Mouse (Mus musculus) adrenal gland, postnatal 36 days (tissue): ENCODE results near the gene Lpcat3. TPM values are rescaled to one million over a fixed set of nuclear protein-coding genes. Genes with fewer than 3 reads are reported as not detected.
"Not testable (repeated sequence)": the region's sequence is repeated elsewhere in the genome, so short reads cannot be mapped to it uniquely, and the experiment has no call there.

Source experiments
- DNase-seq, 2 experiments: peaks; one replicate each; pipeline ENCODE4 v3.0.0; 2021; ENCODE audit warnings: mixed read lengths in 1 of 2
- total RNA-seq, 2 experiments: library from RNA; stranded (reverse); gene quantifications; 2 replicates each; pipeline ENCODE4 v1.2.3; 2021

The Lpcat3 gene
- total RNA-seq, 2 experiments from 2014 or later: 77.0 to 113 TPM

DNA sequence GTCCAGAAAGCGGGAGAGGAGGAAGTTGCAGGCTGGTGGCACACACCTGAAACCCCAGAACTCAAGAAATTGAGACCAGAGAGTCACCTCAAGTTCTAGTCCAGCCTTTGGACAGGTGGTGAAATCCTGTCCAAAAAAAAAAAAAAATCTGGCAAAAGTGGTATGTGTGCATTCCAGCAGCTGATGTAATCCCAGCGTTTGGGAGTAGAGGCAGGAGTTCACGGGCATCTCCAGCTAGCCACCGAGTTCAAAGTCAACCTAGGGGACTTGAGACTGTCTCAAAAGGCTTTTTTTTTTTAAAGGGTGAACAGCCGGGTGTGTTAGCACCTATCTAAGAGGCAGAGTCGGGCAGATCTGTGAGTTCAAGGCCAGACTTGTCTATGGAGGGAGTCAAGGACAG lies 13.3 kb downstream of the Lpcat3 start:
- DNase-seq: no peak

DNA sequence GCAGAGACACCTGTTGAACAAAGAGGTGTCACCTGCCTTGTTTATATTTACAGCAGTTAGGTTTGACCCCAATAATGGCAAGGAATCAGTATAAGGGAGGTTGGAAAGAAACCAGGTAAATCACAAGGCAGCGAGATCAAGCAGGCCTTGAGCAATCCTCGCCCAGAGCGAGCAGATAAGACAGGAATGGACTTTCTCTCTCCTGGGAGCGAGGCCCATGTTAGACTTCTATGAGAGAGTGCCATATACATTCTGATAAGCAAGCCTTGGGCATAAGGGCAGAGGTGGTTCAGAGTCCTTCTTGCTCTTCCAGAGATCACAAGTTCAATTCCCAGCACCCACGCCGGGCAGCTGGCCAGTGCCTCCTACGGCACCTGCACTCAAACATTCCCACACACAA lies 15.9 kb downstream of the Lpcat3 start:
- no peak for DNase-seq

DNA sequence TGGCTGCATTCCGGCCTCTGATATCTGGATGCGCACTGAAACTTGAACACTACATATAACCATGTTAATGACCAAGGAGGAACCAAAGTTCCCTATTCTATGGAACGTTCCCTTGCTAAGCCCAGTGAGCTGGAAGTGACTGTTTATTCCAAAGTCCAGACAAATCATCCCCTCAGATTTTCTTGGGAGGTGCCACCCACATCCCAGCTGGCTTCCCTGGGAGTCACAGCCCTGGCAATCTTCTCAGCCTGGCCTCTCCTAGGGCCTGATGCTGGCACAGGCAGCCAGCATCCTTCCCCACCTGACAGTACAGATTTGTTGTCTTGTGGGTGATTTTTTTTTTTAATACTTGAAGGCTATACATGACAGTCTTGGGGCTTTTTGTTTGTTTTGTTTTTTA lies 16.7 kb downstream of the Lpcat3 start:
- no peak for DNase-seq

DNA sequence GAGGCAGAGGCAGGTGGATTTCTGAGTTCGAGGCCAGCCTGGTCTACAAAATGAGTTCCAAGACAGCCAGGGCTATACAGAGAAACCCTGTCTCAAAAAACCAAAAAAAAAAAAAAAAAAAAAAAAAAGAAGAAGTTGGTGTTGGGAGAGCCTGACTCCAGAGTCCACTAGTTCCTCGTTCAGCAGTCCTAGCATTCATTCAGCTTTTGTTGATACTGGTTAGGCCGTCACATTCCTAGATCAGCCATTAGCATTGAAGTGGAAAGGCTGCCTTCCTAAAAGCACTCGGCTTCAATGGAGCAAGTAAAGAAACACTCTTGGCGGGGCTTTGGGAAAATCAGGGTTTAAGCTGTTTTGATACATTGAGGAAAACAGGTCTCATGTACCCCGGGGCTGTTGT lies 19.5 kb downstream of the Lpcat3 start:
- not testable (repeated sequence) for DNase-seq

DNA sequence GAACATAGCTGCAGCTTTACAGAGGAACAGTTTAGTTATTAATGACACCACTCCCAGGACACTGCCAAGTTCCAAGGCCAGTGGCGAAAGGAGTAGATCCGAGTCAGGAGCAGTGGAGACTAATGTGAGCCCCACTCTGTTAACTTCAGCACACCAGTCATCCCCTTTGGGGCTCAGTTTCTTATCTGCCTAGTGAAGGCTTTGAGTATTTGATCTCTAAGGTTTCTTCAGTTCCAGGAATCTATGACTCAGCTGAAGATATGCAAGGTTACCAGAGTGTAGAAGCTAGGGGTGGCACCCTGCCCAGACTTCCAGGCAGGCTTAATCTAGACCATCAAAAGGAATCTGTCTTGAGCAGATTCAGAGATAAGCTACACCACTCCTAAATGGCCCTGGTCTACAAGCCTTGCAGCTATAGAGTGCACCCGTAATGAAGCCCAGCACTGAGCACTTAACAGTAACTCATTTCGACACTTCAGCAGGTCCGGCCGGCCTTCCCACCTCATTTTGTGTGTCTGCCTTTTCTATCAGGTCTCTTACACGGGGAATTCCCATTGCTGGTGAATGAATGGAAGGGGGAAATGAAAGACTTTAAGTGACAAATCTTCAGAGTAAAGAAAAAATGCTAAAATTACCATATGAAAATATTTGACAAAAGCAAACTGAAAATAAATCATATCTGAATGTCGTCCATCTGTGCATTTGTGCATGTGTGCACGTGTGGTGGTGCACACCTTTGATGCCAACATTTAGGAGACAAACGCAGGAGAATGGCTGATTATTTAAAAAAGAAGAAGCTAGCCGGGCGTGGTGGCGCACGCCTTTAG lies 21.0 kb downstream of the Lpcat3 start:
- DNase-seq: peak; percentile 83 to 88

DNA sequence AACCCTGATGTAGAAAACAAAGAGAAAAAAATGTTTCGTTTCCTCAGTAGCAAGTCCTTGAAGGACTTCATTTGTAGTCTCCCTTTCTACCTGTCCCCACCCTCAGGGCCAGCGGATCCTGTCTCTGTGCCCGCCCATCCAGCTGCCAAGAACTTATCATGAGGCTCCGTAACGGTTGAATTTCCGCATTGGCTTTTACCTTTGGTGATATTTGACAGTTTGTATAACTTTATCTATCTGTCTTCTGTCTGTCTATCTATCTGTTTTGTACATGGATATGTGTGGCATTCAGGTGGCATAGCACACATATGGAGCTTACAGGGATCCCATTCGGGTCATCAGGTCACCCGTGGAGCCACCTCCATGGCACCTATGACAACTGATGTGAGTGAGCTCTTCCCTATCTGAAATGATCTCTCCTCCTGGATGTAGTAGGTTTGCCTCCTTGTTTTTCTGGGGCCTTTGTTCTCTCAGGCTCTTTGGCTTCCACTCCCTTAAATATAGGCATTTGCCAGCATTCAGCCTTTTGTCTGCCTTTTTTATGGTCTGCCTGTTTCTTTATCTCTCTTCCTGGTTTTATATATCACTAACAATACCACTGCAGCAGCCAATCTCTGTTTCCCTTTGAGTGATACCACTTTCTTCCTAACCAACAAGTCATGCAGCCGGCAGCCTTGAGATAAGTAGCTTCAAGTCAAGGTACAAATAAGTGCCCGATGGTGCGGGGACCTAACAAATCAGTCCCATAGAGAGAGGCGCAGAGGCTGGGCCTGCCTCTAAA lies 23.0 kb downstream of the Lpcat3 start:
- no peak for DNase-seq

DNA sequence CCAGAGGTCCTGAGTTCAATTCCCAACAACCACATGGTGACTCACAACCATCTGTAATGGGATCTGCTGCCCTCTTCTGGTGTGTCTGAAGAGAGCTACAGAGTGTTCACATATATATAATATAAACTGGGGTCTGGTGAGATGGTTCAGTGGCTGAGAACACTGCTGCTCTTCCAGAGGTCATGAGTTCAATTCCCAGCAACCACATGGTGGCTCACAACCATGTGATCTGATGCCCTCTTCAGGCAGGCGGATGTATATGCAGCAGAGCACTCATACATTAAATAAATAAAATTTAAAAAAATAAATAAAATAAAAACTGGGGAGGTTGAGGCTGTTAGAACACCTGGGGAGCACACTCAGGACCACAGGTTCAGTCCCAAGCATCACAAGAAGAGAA lies 23.8 kb downstream of the Lpcat3 start:
- DNase-seq: not testable (repeated sequence)

DNA sequence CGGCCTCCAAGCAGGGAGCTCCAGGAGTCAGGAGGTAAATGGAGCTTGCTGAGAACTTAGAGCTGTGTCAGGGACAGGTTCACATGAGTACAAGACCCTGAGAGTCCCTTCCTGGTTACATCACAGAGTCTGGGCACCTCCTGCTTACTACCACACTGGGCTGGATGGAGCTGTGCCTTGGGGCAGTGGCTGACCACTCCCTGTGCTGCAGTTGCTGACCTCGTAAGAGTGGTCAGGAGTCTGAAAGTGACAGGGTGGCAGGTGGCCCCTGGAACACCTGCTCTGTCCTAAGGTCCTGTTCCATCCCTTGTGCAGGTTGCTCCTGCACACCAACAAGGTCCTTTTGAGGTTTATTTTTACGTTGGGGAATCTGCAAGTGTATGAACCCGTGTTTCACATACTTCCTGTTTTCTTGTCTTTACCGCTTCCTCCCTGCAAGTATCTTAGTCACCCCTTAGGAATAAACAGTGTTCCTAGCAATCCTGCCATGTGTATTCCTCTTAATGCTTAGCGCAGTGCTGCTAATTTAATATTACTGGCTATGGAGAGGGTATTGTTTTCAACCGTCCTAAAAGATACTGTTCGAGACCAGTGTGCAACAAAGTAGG lies 25.4 kb downstream of the Lpcat3 start:
- no peak for DNase-seq

DNA sequence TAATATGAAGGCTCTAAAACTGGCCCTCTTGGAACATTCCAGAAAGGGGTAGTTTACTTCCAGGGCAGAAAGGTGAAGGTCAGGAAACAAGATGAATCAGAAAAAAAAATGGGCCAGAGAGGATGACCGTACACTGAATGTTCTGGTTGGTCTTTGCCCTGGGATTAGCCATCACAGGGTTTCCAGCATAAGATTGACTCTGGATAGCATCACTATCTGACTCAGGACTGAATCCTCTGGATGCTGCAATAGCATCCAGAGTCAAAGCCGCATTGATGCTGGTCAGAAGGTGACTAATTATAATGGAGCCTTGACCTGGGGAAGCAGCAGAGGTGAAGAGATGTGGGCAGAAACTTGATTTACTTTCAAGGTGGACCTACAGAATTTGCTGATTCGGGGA lies 26.2 kb downstream of the Lpcat3 start:
- no peak for DNase-seq

DNA sequence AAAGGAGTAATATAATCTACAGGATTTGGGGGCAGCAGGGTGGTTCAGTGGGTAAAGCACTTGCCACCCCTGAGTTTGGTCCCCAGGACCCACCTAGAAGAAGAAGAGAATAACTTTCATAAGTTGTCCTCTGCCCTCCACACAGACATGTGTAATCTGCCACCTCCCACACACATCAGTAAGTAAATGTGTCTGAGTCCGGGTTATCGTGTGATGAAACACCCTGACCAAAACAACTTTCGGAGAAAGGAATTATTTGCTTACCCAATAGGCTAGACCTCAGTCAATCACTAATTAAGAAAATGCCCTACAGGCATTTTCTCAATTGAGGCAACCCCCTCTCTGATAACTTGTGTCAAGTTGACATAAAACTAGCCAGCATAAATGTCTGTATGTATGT lies 27.7 kb downstream of the Lpcat3 start:
- no peak for DNase-seq

DNA sequence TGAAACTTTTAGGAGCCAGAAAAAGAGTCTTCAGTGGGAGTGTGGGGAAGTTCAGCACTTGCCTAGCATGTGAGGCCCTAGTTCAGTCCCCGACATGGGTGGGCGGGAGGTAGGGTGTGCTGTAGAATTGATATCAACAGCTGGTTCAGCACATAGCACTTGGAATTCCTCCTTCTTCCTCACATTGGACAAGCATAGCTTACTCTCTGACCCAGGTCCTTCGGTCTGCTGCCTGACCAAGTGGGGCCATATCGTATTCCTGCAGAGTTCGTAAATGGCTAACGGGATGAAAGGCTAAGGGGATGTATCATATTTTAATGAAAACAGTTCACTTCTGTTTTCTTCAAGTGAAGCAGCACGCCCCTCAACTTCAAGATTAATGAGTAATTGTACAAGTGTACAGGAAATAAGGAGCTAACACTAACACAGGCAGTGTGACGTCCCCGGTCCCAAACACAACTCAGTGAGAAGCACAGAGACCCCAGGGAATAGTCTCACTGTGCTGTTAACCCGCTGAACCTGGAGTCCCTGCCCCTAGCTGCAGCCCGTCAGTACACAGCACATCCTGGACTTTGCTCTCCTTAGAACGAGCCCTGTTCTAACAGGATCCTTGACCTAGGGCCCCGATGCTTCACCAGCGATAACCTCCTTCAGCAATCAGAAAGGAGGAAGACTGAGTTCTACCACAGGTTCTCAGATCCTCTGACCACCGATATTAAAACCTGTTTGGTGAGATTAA lies 30.6 kb downstream of the Lpcat3 start:
- DNase-seq: no peak

DNA sequence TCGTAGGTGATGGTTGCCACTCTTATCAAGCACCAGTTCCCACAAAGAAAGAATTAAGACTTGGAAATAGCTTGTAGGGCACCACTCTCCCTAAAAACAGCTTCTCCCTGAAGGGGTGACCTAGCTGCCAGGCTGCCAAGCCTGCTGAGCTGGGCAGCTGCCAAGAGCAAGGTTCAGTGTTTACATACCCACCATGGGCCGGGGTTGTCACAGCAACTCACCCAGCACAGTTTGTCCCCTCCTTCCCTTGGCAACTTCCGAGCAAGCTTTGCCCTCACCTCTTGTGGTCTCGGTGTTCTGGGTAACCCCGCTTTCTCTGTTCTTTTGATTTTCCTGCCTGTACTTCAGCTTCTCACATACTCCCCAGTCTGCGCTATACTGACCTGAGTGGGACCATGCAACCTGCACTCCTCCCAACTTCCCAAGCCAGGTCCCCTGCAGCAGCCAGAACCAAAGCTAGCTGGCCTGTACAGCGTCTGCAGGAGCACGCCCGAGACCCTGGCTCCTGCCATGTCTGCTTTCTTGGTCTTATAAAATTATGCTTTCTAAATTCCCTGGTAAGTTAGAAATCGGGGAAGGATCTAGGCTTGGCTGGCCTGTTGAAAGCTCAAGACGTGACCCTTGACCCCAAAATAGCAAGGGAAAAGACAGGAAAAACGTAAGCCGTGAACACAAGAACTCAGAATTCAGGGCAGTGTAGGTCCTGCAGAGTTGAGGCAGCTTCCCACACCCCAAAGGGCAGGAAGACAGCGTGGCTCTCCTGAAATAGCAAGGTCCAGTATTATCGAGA lies 31.5 kb downstream of the Lpcat3 start:
- peak; percentile 58 to 87 for DNase-seq

DNA sequence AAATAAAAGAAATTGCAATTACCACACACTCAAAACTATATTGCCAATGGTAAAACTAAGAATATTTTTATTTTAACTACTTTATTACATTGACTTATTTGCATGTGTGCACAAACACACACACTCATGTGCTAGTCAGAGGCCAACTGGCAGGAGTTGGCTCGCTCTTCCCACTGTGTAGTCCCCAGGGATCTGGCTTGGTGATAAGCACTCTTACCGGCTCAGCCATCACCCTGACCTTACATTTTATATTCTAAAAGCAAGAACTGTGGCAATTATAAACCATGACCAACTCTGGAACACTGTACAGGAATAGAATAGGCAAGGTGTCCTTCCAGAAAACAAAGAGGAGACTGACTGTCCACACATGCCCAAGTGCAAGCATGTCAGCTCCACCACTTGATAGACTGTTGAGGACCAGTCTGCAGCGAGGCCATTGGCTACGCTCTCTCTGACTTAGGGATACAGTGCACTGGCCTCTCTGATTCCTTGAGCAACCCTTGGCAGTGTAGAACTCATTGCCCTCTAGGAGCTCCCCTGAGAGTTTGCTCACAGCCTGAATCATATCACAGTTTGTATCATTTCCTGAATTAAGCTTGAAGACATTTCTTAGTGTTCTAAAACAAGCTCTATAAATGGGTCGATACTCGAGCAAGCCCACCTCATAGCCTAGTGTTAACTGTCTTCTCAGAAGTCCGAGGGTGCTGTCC lies 33.8 kb downstream of the Lpcat3 start:
- DNase-seq: no peak

DNA sequence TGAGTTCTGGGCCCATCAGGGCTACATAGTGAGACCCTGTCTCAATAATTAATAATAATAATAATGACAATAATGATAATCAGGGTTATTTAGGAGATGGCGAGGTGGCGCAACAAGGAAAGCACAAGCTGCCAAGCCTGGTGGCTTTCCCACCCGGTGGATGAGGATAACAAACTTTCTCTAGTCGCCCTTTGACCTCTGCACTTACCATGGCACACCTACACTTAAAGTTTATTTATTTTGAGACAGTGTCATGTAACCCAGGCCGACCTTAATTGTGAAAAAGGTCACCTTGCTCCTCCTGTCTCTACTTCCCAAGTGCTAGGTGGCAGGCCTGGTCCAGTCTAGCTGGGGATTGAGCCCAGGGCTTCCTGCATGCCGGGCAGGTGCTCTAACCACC lies 35.9 kb downstream of the Lpcat3 start:
- no peak for DNase-seq

DNA sequence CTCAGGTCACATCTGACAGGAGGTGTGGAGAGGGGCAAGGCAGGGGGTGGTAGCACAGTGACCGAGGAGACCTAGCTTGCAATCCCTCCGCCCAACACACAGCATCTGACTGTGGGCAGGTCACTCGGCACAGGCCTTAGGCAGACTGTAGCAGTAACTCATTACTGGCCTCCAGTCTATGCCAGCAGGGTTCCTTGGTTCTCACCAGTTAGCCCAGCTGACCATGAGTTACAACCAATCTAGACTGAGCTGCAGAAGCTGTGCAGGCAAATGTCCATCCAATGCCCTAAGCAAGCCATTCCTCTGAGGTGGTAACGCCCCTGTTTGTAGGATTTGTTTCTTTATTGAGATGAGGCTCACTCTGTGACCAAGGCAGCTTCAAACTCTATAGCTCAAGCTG lies 36.5 kb downstream of the Lpcat3 start:
- DNase-seq: no peak

DNA sequence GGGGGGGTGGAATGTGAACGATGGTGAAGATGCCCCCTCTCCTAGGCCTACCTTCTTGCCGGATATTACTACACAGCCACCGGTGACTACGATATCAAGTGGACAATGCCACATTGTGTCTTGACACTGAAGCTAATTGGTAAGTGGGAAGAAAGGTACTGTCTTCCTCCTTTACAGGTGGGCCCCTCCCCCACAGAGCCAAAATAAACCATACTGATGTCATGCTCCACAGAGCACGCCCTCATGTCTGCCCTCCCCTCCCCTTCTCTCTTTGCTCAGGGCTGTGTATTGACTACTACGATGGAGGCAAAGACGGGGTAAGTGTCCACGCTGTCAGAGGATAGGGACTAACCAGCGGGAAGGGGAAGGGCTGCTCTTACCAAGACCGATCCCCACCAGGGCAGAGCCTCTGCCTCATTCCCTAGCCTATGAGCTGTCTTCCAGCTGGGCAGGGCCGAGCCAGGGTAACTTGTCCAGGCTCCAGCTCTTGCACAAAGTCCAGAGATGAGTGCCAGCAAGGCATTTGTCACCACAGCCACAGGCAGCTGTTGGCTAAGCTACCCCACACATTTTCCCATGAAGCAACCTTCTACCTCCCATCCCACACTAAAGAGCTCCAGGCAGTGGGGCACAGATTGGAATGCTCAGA lies 37.3 kb downstream of the Lpcat3 start:
- DNase-seq: peak; percentile 86 to 88

DNA sequence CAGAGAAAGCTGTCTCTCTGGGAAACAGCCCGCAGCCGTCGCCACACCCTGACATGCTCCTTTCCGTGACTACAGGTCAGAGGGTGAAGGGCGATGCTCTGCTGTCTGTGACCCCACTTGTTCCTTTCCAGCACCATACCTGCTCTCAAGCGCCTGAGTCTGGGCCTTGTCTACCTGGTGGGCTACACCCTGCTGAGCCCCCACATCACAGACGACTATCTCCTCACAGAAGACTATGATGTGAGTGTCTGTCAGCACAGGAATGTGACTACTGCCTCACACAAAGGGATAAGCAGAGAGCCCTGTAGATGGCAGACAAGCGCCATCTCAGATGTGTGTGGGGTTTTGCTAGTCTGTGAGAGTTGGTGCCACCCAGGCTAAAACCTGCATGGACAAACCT lies 38.5 kb downstream of the Lpcat3 start:
- peak in 1 of 2 experiments; percentile 37 for DNase-seq

DNA sequence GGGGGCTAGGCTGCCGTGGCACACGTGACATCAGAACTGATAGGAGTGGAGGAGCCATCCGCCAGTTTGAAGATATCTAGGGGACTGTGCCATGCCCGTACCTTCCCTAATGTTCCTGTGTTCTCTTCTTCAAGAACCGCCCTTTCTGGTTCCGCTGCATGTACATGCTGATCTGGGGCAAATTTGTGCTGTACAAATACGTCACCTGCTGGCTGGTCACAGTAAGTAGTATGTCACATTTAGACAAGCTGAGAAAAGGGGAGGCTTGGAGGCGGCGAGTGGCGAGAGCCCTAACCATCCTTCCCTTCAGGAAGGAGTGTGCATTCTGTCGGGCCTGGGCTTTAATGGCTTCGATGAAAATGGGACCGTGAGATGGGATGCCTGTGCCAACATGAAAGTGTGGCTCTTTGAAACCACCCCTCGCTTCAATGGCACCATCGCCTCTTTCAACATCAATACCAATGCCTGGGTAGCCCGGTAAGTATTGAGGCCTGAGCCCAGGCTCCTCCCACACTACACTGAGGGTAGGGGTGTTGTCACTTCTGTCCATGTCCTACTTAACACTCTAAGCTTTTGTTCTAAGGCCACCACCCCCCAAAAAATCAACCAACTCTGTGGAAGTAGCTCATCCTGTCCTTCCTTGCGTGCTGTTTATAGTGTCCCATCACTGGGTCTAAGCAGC lies 39.4 kb downstream of the Lpcat3 start:
- no peak for DNase-seq

DNA sequence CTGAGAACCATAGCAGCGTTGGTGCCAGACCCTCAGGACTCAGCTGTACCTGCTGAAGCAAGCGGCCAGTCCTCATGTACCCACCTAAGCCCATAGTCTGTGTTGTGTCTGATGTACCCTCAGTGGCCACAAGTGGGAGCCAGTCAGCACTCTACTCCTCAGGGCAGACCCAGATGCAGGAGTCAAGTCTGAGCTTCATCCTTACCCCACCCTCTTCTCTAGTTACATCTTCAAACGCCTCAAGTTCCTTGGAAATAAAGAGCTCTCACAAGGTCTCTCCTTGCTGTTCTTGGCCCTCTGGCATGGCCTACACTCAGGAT lies 39.9 kb downstream of the Lpcat3 start:
- peak; percentile 71 to 72 for DNase-seq

DNA sequence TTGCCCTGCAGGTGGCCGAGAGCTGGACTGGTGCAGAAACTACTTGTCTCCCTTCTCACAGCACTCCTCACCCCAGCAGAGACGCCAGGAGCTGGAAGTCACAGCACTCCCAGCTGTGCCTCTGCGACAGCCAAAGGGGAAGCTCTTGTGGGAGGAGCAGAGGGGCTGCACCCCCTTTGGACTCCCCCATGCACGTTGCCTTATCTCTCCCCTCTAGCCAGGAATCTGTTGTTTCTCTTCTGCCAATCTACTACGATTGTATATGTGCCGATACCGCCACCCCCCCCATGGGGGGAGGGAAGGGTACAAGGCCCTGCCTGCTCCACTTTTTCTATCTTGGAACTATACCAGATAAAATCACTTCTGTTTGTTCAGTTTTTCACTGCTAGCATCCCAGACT lies 41.0 kb downstream of the Lpcat3 start:
- DNase-seq: no peak
